Mouse (Mus musculus): Measurements from ENCODE around the gene Tcp11. TPM values are rescaled to one million over a fixed set of nuclear protein-coding genes. Genes with fewer than 3 reads are reported as not detected.

The Tcp11 gene
- polyA plus RNA-seq, 2 experiments, result 1.0 to 2.8 TPM

GRCm38 (mm10) chr17:28047520-28047919 is 32.9 kb downstream of the Tcp11 start:
- no peak for TF ChIP-seq POLR2A (IDR thresholded peaks at IDR 0.05; ENCODE audit: borderline replicate concordance, extremely low read depth, insufficient read depth, insufficient read length)
- Histone ChIP-seq H3K36me3 (ENCODE audit: control insufficient read depth, insufficient read depth, low read length) (peaks cover 50% of the 10 kb centered on the region), H3K27ac (replicated peaks; ENCODE audit: low read depth, low read length) (no peak overlapping the region), H3K9ac (ENCODE audit: low read depth, low read length, severe bottlenecking) (no peak overlapping the region), H3K4me1 (ENCODE audit: control insufficient read depth, insufficient read depth, low read length) (no peaks in the 10 kb centered on the region), H3K9me3 (ENCODE audit: control insufficient read depth, low read length) (no peaks in the 10 kb centered on the region), H3K4me3 (replicated peaks; ENCODE audit: low read length) (no peak overlapping the region), H3K4me2 (replicated peaks; ENCODE audit: low read depth, low read length, severe bottlenecking) (no peak overlapping the region), H3K27me3 (ENCODE audit: control insufficient read depth, insufficient read depth, low read length) (no peaks in the 10 kb centered on the region)
- ATAC-seq (ENCODE audit: low FRiP score, low read depth) (no peak), DNase-seq (ENCODE audit: low spot score) (no peak)
- WGBS, result 75% methylated on average over 5 of the region's 5 CpGs

- TF ChIP-seq POLR2A (IDR thresholded peaks at IDR 0.05; ENCODE audit: borderline replicate concordance, extremely low read depth, insufficient read depth, insufficient read length), result no peak
- Histone ChIP-seq H3K36me3 (ENCODE audit: control insufficient read depth, insufficient read depth, low read length) (peaks cover 53% of the 10 kb centered on the region), H3K27me3 (ENCODE audit: control insufficient read depth, insufficient read depth, low read length) (no peaks in the 10 kb centered on the region), H3K27ac (replicated peaks; ENCODE audit: low read depth, low read length) (no peak overlapping the region), H3K9me3 (ENCODE audit: control insufficient read depth, low read length) (no peaks in the 10 kb centered on the region), H3K4me3 (replicated peaks; ENCODE audit: low read length) (no peak overlapping the region), H3K4me2 (replicated peaks; ENCODE audit: low read depth, low read length, severe bottlenecking) (no peak overlapping the region), H3K9ac (ENCODE audit: low read depth, low read length, severe bottlenecking) (no peak overlapping the region), H3K4me1 (ENCODE audit: control insufficient read depth, insufficient read depth, low read length) (no peaks in the 10 kb centered on the region)
- DNase-seq (ENCODE audit: low spot score) (no peak), ATAC-seq (ENCODE audit: low FRiP score, low read depth) (no peak)
- WGBS, result 86% methylated on average over 5 of the region's 5 CpGs
Observed at GRCm38 (mm10) chr17:28047017-28047416, 33.4 kb downstream of the Tcp11 start.

DNA sequence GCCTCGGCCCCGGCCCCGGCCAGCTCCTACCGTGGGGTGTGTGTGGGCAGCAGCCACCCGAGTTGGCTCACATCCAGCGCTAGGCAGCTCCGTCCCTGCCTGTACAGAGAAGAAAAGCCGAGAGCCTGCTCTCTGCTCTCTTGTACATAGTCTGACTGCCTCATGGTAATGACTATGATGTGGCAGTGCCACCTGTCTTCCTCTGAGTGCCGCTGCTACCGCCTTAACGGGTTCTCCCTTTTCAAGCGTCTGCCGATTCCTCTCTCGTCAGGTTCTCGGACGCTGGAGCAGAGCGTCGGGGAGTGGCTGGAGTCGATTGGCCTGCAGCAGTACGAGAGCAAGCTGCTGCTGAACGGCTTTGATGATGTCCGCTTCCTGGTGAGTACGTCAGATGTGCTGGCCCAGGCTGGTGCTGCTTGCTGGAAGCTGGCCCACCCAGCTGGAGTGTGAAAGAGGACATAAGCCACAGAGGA is 38.1 kb downstream of the Tcp11 start:
- Histone ChIP-seq H3K36me3 (ENCODE audit: control insufficient read depth, insufficient read depth, low read length) (peaks cover 41% of the 10 kb centered on the region), H3K9ac (ENCODE audit: low read depth, low read length, severe bottlenecking) (0 out of 2 replicates have a peak overlapping the region, but pooled peaks have one; percentile 7), H3K27ac (replicated peaks; ENCODE audit: low read depth, low read length) (no peak overlapping the region), H3K9me3 (ENCODE audit: control insufficient read depth, low read length) (no peaks in the 10 kb centered on the region), H3K4me2 (replicated peaks; ENCODE audit: low read depth, low read length, severe bottlenecking) (no peak overlapping the region), H3K4me3 (replicated peaks; ENCODE audit: low read length) (no peak overlapping the region), H3K27me3 (ENCODE audit: control insufficient read depth, insufficient read depth, low read length) (no peaks in the 10 kb centered on the region), H3K4me1 (ENCODE audit: control insufficient read depth, insufficient read depth, low read length) (no peaks in the 10 kb centered on the region)
- TF ChIP-seq POLR2A (IDR thresholded peaks at IDR 0.05; ENCODE audit: borderline replicate concordance, extremely low read depth, insufficient read depth, insufficient read length), result no peak
- WGBS, result 42% methylated on average over 23 of the region's 23 CpGs
- ATAC-seq (ENCODE audit: low FRiP score, low read depth), result peak; percentile 46; the same call in 1 of the 2 replicates
- DNase-seq (ENCODE audit: low spot score), result no peak

DNA sequence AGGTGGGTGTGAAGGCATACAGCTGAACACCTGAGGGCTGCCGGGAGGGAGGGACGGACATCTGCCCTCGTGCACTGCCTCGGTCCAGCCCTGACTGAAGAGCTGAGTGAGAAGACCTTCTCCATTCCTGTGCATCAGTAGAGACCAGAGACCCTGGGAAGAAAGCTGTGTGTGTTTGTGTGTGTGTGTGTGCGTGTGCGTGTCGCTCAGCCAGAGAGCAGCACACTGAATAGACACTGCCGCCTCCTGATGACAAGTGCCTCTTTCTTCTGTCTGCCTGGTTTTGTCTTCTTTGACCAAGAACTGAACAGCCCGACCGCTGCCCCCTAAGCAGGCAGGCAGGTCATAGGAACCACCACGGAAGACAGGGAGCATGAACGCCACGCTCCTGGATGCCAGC is 39.1 kb downstream of the Tcp11 start:
- no peaks in the 10 kb centered on the region for H3K4me1 ChIP-seq (ENCODE audit: control insufficient read depth, insufficient read depth, low read length)
- no peak for TF ChIP-seq POLR2A (IDR thresholded peaks at IDR 0.05; ENCODE audit: borderline replicate concordance, extremely low read depth, insufficient read depth, insufficient read length)
- peaks cover 34% of the 10 kb centered on the region for H3K36me3 ChIP-seq (ENCODE audit: control insufficient read depth, insufficient read depth, low read length)
- no peaks in the 10 kb centered on the region for H3K27me3 ChIP-seq (ENCODE audit: control insufficient read depth, insufficient read depth, low read length)
- no peak for ATAC-seq (ENCODE audit: low FRiP score, low read depth)
- no peak overlapping the region for H3K4me2 ChIP-seq (replicated peaks; ENCODE audit: low read depth, low read length, severe bottlenecking)
- no peak overlapping the region for H3K4me3 ChIP-seq (replicated peaks; ENCODE audit: low read length)
- no peak overlapping the region for H3K27ac ChIP-seq (replicated peaks; ENCODE audit: low read depth, low read length)
- WGBS, result 90% methylated on average over 13 of the region's 13 CpGs
- H3K9ac ChIP-seq (ENCODE audit: low read depth, low read length, severe bottlenecking), result no peak overlapping the region
- no peak for DNase-seq (ENCODE audit: low spot score)
- no peaks in the 10 kb centered on the region for H3K9me3 ChIP-seq (ENCODE audit: control insufficient read depth, low read length)

- H3K36me3 ChIP-seq (ENCODE audit: control insufficient read depth, insufficient read depth, low read length), result peaks cover 30% of the 10 kb centered on the region
- no peaks in the 10 kb centered on the region for H3K27me3 ChIP-seq (ENCODE audit: control insufficient read depth, insufficient read depth, low read length)
- DNase-seq (ENCODE audit: low spot score) (peak; percentile 43), ATAC-seq (ENCODE audit: low FRiP score, low read depth) (peak; percentile 71)
- H3K9me3 ChIP-seq (ENCODE audit: control insufficient read depth, low read length), result no peaks in the 10 kb centered on the region
- H3K4me3 ChIP-seq (replicated peaks; ENCODE audit: low read length), result no peak overlapping the region
- 36% methylated on average over 16 of the region's 16 CpGs for WGBS
- no peak overlapping the region for H3K27ac ChIP-seq (replicated peaks; ENCODE audit: low read depth, low read length)
- H3K4me2 ChIP-seq (replicated peaks; ENCODE audit: low read depth, low read length, severe bottlenecking), result no peak overlapping the region
- 0 out of 2 replicates have a peak overlapping the region, but pooled peaks have one; percentile 7 for H3K9ac ChIP-seq (ENCODE audit: low read depth, low read length, severe bottlenecking)
- no peaks in the 10 kb centered on the region for H3K4me1 ChIP-seq (ENCODE audit: control insufficient read depth, insufficient read depth, low read length)
- TF ChIP-seq POLR2A (IDR thresholded peaks at IDR 0.05; ENCODE audit: borderline replicate concordance, extremely low read depth, insufficient read depth, insufficient read length), result no peak
Observed at GRCm38 (mm10) chr17:28040620-28041019, 39.8 kb downstream of the Tcp11 start.
